Mouse (Mus musculus) G1E (cell line): ENCODE results near the gene Rae1. TPM values are rescaled to one million over a fixed set of nuclear protein-coding genes. Genes with fewer than 3 reads are reported as not detected.

Experiments
- ATAC-seq: 2 replicates; pipeline ENCODE4 v1.8.0; 2016; ENCODE audit warnings: mild to moderate bottlenecking; ENCODE audit not compliant: insufficient number of reproducible peaks, poor library complexity, low FRiP score, severe bottlenecking; ENCODE audit errors: extremely low read depth
- DNase-seq: peaks from one replicate; pipeline ENCODE4 v3.0.0; 2012; ENCODE audit warnings: low spot score
- H3K27me3 ChIP-seq: 2 replicates; pipeline ENCODE4 v1.6.1; 2012; ENCODE audit warnings: mild to moderate bottlenecking, low read length, inconsistent platforms; ENCODE audit not compliant: insufficient read depth
- H3K36me3 ChIP-seq: replicated peaks from 2 replicates; pipeline ENCODE3; 2012; ENCODE audit warnings: mild to moderate bottlenecking, inconsistent platforms
- H3K4me1 ChIP-seq: 2 replicates; pipeline ENCODE4 v1.6.1; 2012; ENCODE audit warnings: low read depth, low read length, inconsistent platforms, mixed read lengths; ENCODE audit not compliant: insufficient read depth
- H3K4me3 ChIP-seq: 2 replicates; pipeline ENCODE4 v1.5.1; 2012; ENCODE audit warnings: low read depth, mild to moderate bottlenecking, inconsistent platforms, low read length, moderate library complexity, mixed read lengths
- H3K9me3 ChIP-seq: replicated peaks from 2 replicates; pipeline ENCODE4 v1.6.1; 2012; ENCODE audit warnings: inconsistent platforms
- CTCF ChIP-seq: IDR thresholded peaks from 2 replicates; pipeline ENCODE4 v1.5.1; 2012; ENCODE audit warnings: low read depth, low read length, inconsistent platforms, mixed read lengths
- GATA1 ChIP-seq: IDR thresholded peaks from 2 replicates; pipeline ENCODE4 v1.6.1; 2012; ENCODE audit warnings: borderline replicate concordance, low read length, inconsistent platforms, mixed read lengths
- GATA2 ChIP-seq: IDR thresholded peaks from 2 replicates; pipeline ENCODE4 v1.6.1; 2012; ENCODE audit warnings: low read depth, low read length, inconsistent platforms, borderline replicate concordance
- POLR2AphosphoS5 ChIP-seq: IDR thresholded peaks from 2 replicates; pipeline ENCODE4 v1.6.1; 2012; ENCODE audit warnings: low read depth, low read length, inconsistent platforms; ENCODE audit not compliant: insufficient replicate concordance
- TAL1 ChIP-seq: conservative IDR thresholded peaks from 2 replicates; pipeline ENCODE4 v1.6.1; 2012; ENCODE audit warnings: low read depth, low read length, inconsistent platforms, mixed read lengths
- polyA plus RNA-seq: library from polyadenylated mRNA; stranded (reverse); fragments of >175 nt; gene quantifications from 2 replicates; pipeline ENCODE4 v1.2.3, GENCODE M21; 2012
- total RNA-seq, 2 experiments: library from RNA; stranded (forward) in 1 of 2; stranded (reverse) in 1 of 2; fragments of 200-1000 nt in 1 of 2; fragments of >200 nt in 1 of 2; fragmentation: Nextera tagmentation in 1 of 2; gene quantifications; 2 replicates each; pipeline ENCODE4 v1.2.3; 2014 to 2017

Rae1 gene
- total and polyA plus RNA-seq, 3 experiments: 60.2 to 165 (median 92.4) TPM

- no peaks in the 10 kb centered on the region for H3K9me3 ChIP-seq
- H3K36me3 ChIP-seq: peaks cover 100% of the 10 kb centered on the region
- H3K4me3 ChIP-seq: peak overlapping the region; percentile 47; the same call in 1 of the 2 replicates
- no peaks in the 10 kb centered on the region for H3K27me3 ChIP-seq
- H3K4me1 ChIP-seq: peaks cover 99% of the 10 kb centered on the region
- TF ChIP-seq POLR2AphosphoS5: no peak
- TF ChIP-seq TAL1: no peak
- no peak for TF ChIP-seq GATA1
- TF ChIP-seq GATA2: no peak
- TF ChIP-seq CTCF: no peak
- DNase-seq (no peak), ATAC-seq (no peak)
These were observed 28.0 kb downstream of the Rae1 start for GRCm38 (mm10) chr2:173027824-173028495.

- no peaks in the 10 kb centered on the region for H3K9me3 ChIP-seq
- ATAC-seq (no peak), DNase-seq (no peak)
- TF ChIP-seq GATA1 (no peak), POLR2AphosphoS5 (no peak), CTCF (no peak), GATA2 (no peak), TAL1 (no peak)
- H3K4me1 ChIP-seq: peaks cover 100% of the 10 kb centered on the region
- peak overlapping the region; percentile 56; the same call in 1 of the 2 replicates for H3K4me3 ChIP-seq
- no peaks in the 10 kb centered on the region for H3K27me3 ChIP-seq
- H3K36me3 ChIP-seq: peaks cover 100% of the 10 kb centered on the region
These were observed 28.7 kb downstream of the Rae1 start for GRCm38 (mm10) chr2:173028508-173029031.

GRCm38 (mm10) chr2:173030591-173031338, 30.8 kb downstream of the Rae1 start:
- peak overlapping the region; percentile 60; the same call in 1 of the 2 replicates for H3K4me3 ChIP-seq
- TF ChIP-seq TAL1: no peak
- no peak for TF ChIP-seq CTCF
- no peak for TF ChIP-seq GATA1
- H3K9me3 ChIP-seq: no peaks in the 10 kb centered on the region
- peaks cover 100% of the 10 kb centered on the region for H3K4me1 ChIP-seq
- DNase-seq (no peak), ATAC-seq (no peak)
- peaks cover 100% of the 10 kb centered on the region for H3K36me3 ChIP-seq
- H3K27me3 ChIP-seq: no peaks in the 10 kb centered on the region

GRCm38 (mm10) chr2:173033531-173033930, 33.6 kb downstream of the Rae1 start:
- no peaks in the 10 kb centered on the region for H3K9me3 ChIP-seq
- H3K4me1 ChIP-seq: peaks cover 99% of the 10 kb centered on the region
- peaks cover 93% of the 10 kb centered on the region for H3K36me3 ChIP-seq
- TF ChIP-seq CTCF (no peak), POLR2AphosphoS5 (no peak; the same call in 1 of the 2 replicates), GATA2 (no peak), GATA1 (no peak), TAL1 (no peak)
- ATAC-seq (no peak), DNase-seq (no peak)
- H3K4me3 ChIP-seq: peak overlapping the region; percentile 65; the same call in 1 of the 2 replicates
- H3K27me3 ChIP-seq: no peaks in the 10 kb centered on the region

GRCm38 (mm10) chr2:173034998-173035397, 35.1 kb downstream of the Rae1 start:
- TF ChIP-seq GATA1 (no peak), GATA2 (peak; percentile 78), TAL1 (peak; percentile 99)
- DNase-seq: peak; percentile 82
- peak; percentile 59 for ATAC-seq
- H3K4me1 ChIP-seq: peaks cover 98% of the 10 kb centered on the region
- H3K9me3 ChIP-seq: no peaks in the 10 kb centered on the region
- H3K4me3 ChIP-seq: peak overlapping the region; percentile 60; the same call in 1 of the 2 replicates
- no peaks in the 10 kb centered on the region for H3K27me3 ChIP-seq
- H3K36me3 ChIP-seq: peaks cover 84% of the 10 kb centered on the region

GRCm38 (mm10) chr2:173035653-173036052, 35.7 kb downstream of the Rae1 start:
- Histone ChIP-seq H3K36me3 (peaks cover 80% of the 10 kb centered on the region), H3K4me3 (peak overlapping the region; percentile 44; the same call in 1 of the 2 replicates)
- ATAC-seq: no peak

More at GRCm38 (mm10) chr2:173035653-173036052, 35.7 kb downstream of the Rae1 start:
- peak; percentile 47 for DNase-seq
- H3K9me3 ChIP-seq: no peaks in the 10 kb centered on the region
- TF ChIP-seq GATA2 (no peak), POLR2AphosphoS5 (peak; percentile 9; the same call in 1 of the 2 replicates), TAL1 (no peak)
- peaks cover 97% of the 10 kb centered on the region for H3K4me1 ChIP-seq
- no peaks in the 10 kb centered on the region for H3K27me3 ChIP-seq
